Mouse (Mus musculus) left cerebral cortex, postnatal 14 days (tissue): ENCODE data around the gene Rps6ka1. TPM values are rescaled to one million over a fixed set of nuclear protein-coding genes. Genes with fewer than 3 reads are reported as not detected.

Experiments used
- DNase-seq, 2 experiments: peaks; one replicate each; pipeline ENCODE4 v3.0.0; 2021 to 2022; ENCODE audit warnings: low spot score in 2 of 2, mixed read lengths in 1 of 2
- intact Hi-C: fragments of 180-260 bp; cut with DNase I; formaldehyde crosslinking; loops from one replicate; pipeline ENCODE4 v1.15.1; 2025
- total RNA-seq, 2 experiments: library from RNA; stranded (reverse); gene quantifications; 2 replicates each; pipeline ENCODE4 v1.2.3; 2021

The Rps6ka1 gene
- total RNA-seq, 2 experiments from 2014 or later: 12.7 TPM

- intact Hi-C loops: no loop called here
- no peak for DNase-seq
These were observed 54.4 kb downstream of the Rps6ka1 start for GRCm38 (mm10) chr4:133832945-133833874.

- intact Hi-C loops: no loop called here
- DNase-seq: no peak
These were observed 57.1 kb downstream of the Rps6ka1 start for GRCm38 (mm10) chr4:133830453-133830852.

GRCm38 (mm10) chr4:133829281-133830070 lies 58.1 kb downstream of the Rps6ka1 start:
- intact Hi-C loops: loop anchor here (1.0 to 2.0 kb wide), 2 partner anchors 159 to 237 kb away; no protein-coding TSS in a partner anchor
- DNase-seq: peak; percentile 81 to 85

- intact Hi-C loops: loop anchor here (2.0 kb wide), 1 partner anchor 157 kb away; no protein-coding TSS in a partner anchor
- no peak for DNase-seq
These were observed 59.5 kb downstream of the Rps6ka1 start for GRCm38 (mm10) chr4:133827887-133828794.

- no peak for DNase-seq
- intact Hi-C loops: no loop called here
These were observed 60.2 kb downstream of the Rps6ka1 start for GRCm38 (mm10) chr4:133827354-133827753.

GRCm38 (mm10) chr4:133825731-133826130 lies 61.9 kb downstream of the Rps6ka1 start:
- no peak for DNase-seq
- intact Hi-C loops: no loop called here

- DNase-seq: no peak
- intact Hi-C loops: no loop called here
These were observed 66.6 kb downstream of the Rps6ka1 start for GRCm38 (mm10) chr4:133820806-133821560.

- DNase-seq: no peak
- intact Hi-C loops: no loop called here
These were observed 67.4 kb downstream of the Rps6ka1 start for GRCm38 (mm10) chr4:133820166-133820565.

GRCm38 (mm10) chr4:133817356-133817755 lies 70.2 kb downstream of the Rps6ka1 start:
- intact Hi-C loops: no loop called here

GRCm38 (mm10) chr4:133816504-133816875 lies 71.1 kb downstream of the Rps6ka1 start:
- DNase-seq: no peak

More at GRCm38 (mm10) chr4:133817356-133817755, 70.2 kb downstream of the Rps6ka1 start:
- no peak for DNase-seq

GRCm38 (mm10) chr4:133815635-133816503 lies 71.7 kb downstream of the Rps6ka1 start:
- DNase-seq: no peak
- intact Hi-C loops: no loop called here

More at GRCm38 (mm10) chr4:133816504-133816875, 71.1 kb downstream of the Rps6ka1 start:
- intact Hi-C loops: no loop called here

GRCm38 (mm10) chr4:133814804-133815515 lies 72.6 kb downstream of the Rps6ka1 start:
- intact Hi-C loops: no loop called here

GRCm38 (mm10) chr4:133813992-133814803 lies 73.4 kb downstream of the Rps6ka1 start:
- DNase-seq: peak; percentile 69 to 78
- intact Hi-C loops: loop anchor here (1.0 kb wide), 2 partner anchors 58 to 142 kb away; partner anchors contain the start of genes Arid1a and Pigv

More at GRCm38 (mm10) chr4:133814804-133815515, 72.6 kb downstream of the Rps6ka1 start:
- no peak for DNase-seq

GRCm38 (mm10) chr4:133813174-133813991 lies 74.2 kb downstream of the Rps6ka1 start:
- intact Hi-C loops: loop anchor here (1.0 kb wide), 2 partner anchors 57 to 141 kb away; partner anchors contain the start of genes Arid1a and Pigv
- DNase-seq: peak; percentile 92 to 95
